Mouse (Mus musculus) lung, adult 18-20 months (tissue): ENCODE data around the gene Rnf224.
"Not testable (repeated sequence)": the region's sequence is repeated elsewhere in the genome, so short reads cannot be mapped to it uniquely, and the experiment has no call there.

Experiments
- DNase-seq, 2 experiments: peaks; one replicate each; pipeline ENCODE4 v3.0.0; 2022; ENCODE audit warnings: mixed read lengths in 2 of 2

Gene Rnf224

DNA sequence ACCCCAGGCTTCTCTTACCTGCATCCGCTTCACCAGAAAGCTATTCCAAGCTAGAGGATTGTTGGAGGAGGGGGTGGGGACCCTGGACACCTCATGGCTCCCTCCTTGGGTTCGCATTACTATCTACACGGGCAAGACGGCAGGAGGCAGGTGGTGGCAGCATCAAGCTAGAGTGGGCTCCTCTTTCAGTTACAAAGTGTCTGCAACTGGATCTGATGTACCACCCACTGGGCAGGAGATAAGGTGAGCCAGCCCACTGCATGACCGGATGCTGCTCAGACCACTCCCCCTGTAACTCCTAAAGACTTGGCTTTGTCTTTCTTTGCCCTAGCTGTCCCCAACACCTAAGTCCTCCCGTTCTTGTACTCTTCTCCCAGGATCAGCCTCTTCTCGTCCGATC, at the start of gene Rnf224:
Rnf224 (minus strand) TSS at position 174 of the 400 bp plus-strand sequence.
- no peak for DNase-seq

- DNase-seq, result peak in 1 of 2 experiments; percentile 37
Measured at GRCm38 (mm10) chr2:25286314-25286713, 49.7 kb upstream of the Rnf224 start.

- DNase-seq, result no peak
Measured at GRCm38 (mm10) chr2:25285551-25285950, 49.0 kb upstream of the Rnf224 start.

- peak; percentile 79 to 84 for DNase-seq
Measured at GRCm38 (mm10) chr2:25278928-25279882, 42.6 kb upstream of the Rnf224 start.

GRCm38 (mm10) chr2:25273010-25273409, 36.4 kb upstream of the Rnf224 start:
- DNase-seq, result no peak

GRCm38 (mm10) chr2:25272515-25272914, 35.9 kb upstream of the Rnf224 start:
- no peak for DNase-seq

DNA sequence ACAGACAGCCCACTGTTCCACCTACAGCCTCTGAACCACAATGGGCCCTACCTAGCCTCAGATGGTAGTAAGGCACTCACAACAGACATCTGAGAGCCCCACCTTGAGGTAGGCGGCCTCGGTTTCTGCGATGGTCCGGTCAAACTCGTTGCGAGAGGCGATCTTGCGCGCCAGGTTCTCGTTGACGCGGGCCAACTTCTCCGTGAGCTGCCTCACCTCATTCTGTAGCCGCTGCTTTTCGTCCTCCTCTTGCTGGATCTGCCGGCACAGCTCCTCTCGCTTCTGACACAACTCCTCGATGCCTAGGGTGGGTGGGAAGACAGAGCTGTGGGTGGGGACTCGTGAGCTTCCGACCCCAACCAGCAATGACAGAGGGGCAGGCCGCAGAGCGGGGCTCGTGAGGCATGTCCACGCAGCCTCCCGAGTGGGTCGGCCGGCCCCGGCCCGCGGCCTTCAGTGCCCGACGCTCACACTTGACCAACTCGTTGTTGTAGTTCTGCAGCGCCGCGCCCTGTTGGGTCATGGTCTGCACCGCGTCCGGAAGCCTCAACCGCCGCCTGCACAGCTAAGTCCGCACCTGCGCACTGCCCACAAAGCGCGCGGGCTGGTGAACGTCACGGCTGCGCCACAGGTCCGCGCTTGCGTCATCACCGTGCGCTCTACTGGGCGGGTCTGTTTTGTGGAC, 35.4 kb upstream of the Rnf224 start, which contains the start of the genes Ssna1 and Anapc2:
Ssna1 (minus strand) TSS at position 612 of the 685 bp plus-strand sequence.
Anapc2 (plus strand) TSS at position 652 of the 685 bp plus-strand sequence.
- peak; percentile 97 to 98 for DNase-seq

DNA sequence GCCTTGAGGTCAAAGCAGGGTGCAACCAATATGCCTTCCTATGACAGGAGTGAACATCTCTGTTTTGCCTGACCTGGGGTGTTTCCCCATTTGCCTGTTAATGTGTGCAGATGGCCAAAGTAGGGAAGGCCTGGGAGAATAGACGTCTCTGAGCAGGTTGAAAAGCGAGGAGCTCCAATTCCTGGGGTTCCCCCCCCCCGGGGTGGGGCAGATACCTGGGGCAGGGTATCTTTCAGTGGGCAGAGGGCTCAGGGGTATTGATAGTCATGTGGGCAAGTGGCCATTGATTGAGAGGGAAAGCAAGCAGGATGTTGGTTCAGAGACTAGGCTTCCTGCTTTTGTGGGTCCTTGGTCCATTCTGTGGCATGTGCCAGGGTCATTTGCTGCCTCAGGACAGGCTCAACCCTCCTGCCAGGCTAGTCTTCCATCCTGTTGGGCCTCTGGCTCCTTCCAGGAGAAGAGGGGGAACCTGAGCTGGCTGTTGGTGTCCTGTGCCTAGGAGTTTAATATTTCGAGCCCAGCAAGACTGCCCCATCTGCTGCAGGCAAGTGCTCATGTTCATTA, 31.2 kb upstream of the Rnf224 start:
- no peak for DNase-seq

- DNase-seq, result no peak
Measured at GRCm38 (mm10) chr2:25267241-25267640, 30.7 kb upstream of the Rnf224 start.

GRCm38 (mm10) chr2:25266720-25267119, 30.1 kb upstream of the Rnf224 start:
- peak in 1 of 2 experiments; percentile 71 for DNase-seq

GRCm38 (mm10) chr2:25265897-25266656, 29.5 kb upstream of the Rnf224 start:
- DNase-seq, result peak; percentile 45 to 50

DNA sequence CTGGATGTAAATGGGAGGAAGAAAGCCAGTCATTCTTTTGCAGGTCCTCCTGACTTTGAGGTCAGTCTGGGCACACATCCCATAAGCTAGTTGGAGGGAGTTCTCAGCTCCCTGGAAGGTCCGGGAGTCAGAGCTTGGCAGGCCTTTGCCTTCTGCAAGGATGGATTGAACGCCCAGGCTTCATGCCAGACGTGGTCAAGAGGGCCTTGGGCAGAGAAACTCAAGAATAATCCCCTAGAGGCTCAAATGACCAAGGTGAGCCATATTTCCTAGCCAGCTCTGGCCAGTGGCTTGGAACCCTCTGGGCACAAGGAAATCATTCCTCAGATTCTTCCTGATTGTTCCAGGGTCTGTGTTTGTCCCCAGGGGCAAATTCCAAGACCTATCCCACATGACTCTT, 28.3 kb upstream of the Rnf224 start:
- DNase-seq, result no peak

DNA sequence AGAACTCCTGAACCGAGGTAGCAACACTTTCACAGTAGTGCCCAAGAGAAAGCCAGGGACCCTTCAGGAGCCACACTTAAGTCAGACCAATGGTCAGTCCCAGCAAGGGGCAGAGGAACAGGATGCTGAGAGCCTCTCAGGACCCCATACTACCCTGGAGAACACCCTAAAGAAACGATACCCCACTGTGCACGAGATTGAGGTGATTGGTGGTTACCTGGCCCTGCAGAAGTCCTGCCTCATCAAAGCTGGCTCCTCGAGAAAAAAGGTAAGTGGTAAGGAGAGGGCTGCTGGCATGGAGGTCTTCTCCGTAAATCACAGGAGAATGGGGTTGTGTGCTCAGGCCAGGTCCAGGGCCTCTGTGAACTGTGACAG, 27.7 kb upstream of the Rnf224 start:
- DNase-seq, result no peak

DNA sequence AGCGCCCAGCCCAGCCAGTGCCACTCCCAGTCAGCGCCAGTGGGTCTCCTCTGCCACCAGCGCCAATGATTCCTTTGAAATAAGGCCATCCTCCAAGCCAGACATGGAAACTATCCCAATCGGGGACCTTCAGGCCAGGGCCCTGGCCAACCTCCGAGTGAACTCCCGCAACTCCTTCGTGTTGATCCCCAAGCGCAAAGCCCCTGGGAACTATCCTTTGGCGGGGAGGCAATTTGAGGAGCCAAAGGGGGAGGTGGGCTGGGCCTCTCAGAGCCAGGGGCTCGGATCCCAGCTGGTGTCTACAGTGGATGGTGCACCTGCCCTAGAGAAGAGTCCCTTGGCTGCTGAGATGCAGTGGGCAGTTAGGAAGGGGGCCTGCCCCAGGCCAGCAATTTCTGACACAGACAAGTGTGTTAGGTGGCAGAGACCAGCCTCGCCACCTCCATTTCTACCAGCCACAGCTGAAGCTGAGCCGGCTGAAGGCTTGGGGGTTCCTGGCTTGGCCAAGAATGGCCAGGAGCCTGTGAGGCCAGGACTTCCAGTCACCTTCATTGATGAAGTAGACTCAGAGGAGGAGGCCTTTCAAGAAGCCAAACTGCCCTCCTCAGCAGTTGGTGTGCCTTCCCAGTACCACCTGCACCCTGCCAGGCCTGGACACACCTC, 27.2 kb upstream of the Rnf224 start:
- DNase-seq, result no peak

DNA sequence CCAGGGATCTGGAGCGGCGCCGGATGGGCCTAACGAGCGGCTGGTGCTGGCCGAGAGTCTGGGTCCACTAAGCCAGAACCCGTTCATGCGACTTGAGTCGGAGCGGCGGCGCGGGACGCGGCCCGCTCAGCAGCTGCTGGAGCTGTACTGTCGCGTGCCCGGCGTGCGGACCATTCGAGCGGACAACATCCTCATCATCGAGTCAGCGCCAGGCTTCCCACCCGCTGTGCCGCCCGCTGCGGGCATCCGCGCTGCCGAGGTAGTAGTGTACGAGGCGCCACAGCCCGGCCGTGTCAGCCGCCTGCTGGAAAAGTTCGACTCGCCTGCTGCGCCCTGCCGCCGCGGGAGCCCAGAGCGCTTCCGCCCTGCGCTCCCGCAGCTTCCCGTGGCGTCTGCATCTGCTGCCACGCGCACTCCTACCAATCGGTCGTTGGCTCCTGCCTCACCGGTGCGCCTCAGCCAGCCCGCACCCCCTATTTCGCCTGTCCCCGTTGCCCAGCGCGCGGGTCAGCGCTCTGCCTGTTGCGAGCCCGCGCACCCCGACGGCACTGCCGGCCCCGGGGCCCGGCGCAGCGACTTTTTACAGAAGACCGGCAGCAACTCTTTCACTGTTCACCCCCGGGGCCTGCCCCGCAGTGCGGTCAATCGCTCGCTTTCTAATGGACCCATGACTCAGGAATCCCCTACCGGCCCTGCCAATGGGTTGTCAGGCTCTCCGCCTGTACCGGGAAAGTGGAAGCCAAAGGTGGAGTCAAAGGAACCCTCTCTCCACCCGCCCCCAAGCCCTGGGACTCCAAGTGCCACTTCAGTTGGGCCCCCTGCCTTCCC, 26.4 kb upstream of the Rnf224 start:
- DNase-seq, result peak in 1 of 2 experiments; percentile 33

- DNase-seq, result peak; percentile 96 to 98
Measured at GRCm38 (mm10) chr2:25262291-25262767, 25.7 kb upstream of the Rnf224 start, which contains the start of gene Tprn. Gene Tprn, plus strand, starts transcription at chr2:25262618.

DNA sequence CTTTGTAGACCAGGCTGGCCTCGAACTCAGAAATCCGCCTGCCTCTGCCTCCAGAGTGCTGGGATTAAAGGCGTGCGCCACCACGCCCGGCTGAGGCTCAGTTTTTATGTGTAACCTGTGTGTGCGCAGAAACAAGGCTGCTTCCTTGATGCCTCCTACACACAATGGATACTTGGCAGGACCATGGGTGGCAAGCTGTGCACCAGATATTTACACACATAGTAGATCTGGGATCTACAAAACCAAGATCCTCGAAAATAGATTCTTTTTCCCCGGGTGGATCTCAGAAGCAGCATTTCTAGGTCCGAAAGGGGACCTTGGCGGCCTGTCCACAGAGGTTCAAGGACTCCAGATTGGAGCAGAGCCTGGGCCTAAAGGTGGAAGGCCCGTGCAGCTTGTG, 25.3 kb upstream of the Rnf224 start:
- no peak for DNase-seq

DNA sequence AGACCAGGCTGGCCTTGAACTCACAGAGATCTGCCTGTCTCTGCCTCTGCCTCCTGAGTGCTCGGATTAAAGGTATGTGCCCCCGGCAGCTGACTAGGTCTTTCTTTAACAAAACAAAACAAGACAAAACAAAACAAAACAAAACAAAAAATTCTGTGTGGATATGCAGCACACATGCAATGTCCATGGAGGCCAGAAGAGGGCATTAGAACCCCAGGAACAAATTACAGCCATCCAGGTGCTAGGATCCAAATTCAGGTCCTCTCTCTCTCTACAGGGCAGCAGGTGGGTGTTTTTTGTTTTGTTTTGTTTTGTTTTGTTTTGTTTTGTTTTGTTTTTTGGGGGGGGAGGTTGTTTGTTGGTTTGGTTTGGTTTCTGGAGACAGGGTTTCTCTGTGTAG, 22.3 kb upstream of the Rnf224 start:
- DNase-seq, result no peak

- DNase-seq, result not testable (repeated sequence)
Measured at GRCm38 (mm10) chr2:25257250-25257649, 20.7 kb upstream of the Rnf224 start.

DNA sequence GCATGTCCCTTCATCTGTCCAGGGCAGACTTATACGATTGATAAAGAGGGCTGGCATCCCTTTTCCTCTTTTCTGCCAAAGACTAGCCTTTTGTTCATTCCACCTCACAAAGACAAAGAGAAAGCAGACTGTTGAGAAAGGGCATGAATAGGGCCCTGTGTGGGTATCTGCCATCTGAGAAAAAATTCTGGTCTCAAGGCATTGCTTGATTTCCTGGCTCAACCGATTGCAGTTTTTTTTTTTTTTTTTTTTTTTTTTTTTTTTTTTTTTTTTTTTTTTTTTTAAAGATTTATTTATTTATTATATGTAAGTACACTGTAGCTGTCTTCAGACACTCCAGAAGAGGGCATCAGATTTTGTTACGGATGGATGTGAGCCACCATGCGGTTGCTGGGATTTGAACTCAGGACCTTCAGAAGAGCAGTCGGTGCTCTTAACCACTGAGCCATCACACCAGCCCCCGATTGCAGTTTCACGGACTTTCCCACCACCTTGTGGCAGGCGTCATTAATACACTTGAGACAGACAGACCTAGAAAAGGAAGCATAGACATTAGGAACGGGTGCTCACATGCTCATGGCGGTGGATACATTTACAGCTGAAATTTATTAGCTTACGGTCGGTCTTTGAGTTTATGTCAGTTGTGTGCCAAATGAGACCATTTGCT, 20.0 kb upstream of the Rnf224 start:
- peak; percentile 37 to 47 for DNase-seq
